Mouse (Mus musculus): ENCODE results near the gene Gm28778.
"Not testable (repeated sequence)": the region's sequence is repeated elsewhere in the genome, so short reads cannot be mapped to it uniquely, and the experiment has no call there.

DNA sequence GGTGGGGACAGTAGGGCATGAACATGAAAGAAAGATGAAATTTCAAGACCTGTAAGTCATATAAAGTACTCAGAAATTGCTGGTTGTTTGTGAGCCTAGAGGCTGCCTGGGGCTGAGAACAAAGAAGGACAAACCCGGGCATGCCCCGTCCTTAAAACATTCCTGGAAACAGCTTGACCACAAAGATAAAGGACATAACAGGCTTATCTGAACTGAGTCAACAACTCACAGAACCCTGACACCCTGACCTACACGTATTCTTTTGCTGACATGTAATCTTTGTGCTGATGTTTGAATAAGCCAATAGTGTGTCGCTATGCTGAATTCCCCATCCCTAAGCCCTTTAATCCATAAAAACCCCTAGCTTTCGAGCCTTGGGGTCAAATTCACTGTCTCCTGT lies 36.6 kb downstream of the Gm28778 start:
- not testable (repeated sequence) for TF ChIP-seq CTCF (IDR thresholded peaks at IDR 0.05; ENCODE audit: low read depth, low read length); POLR2A (IDR thresholded peaks at IDR 0.05; ENCODE audit: borderline replicate concordance, low read depth, low read length)
